Mouse (Mus musculus) thymus, adult 2 months (tissue): ENCODE data around the gene Gigyf1. TPM values are rescaled to one million over a fixed set of nuclear protein-coding genes. Genes with fewer than 3 reads are reported as not detected.

Source experiments
- DNase-seq: peaks from one replicate; pipeline ENCODE4 v3.0.0; 2021
- H3K27ac ChIP-seq: fragments of 200-500 bp; 2 replicates; pipeline ENCODE4 v1.5.1; 2012; ENCODE audit warnings: low read length, control low read depth; ENCODE audit not compliant: control insufficient read depth, insufficient read depth
- H3K27me3 ChIP-seq: fragments of 200-500 bp; 2 replicates; pipeline ENCODE4 v1.6.1; 2012; ENCODE audit warnings: mild to moderate bottlenecking, low read length, moderate library complexity, mixed read lengths; ENCODE audit not compliant: control insufficient read depth, insufficient read depth
- H3K36me3 ChIP-seq: fragments of 200-500 bp; 2 replicates; pipeline ENCODE4 v1.6.1; 2012; ENCODE audit warnings: mild to moderate bottlenecking, low read length, moderate library complexity; ENCODE audit not compliant: control insufficient read depth, insufficient read depth
- H3K4me1 ChIP-seq: fragments of 200-500 bp; replicated peaks from 2 replicates; pipeline ENCODE4 v1.6.1; 2012; ENCODE audit warnings: low read length; ENCODE audit not compliant: control insufficient read depth, insufficient read depth
- H3K4me3 ChIP-seq: fragments of 200-500 bp; 2 replicates; pipeline ENCODE4 v1.5.1; 2012; ENCODE audit warnings: mild to moderate bottlenecking, low read length, control low read depth, moderate library complexity; ENCODE audit not compliant: control insufficient read depth, insufficient read depth
- CTCF ChIP-seq: fragments of 200-500 bp; IDR thresholded peaks from 2 replicates; pipeline ENCODE4 v1.5.1; 2012; ENCODE audit warnings: mild to moderate bottlenecking, control low read depth, low read length, moderate library complexity, borderline replicate concordance; ENCODE audit not compliant: control insufficient read depth, poor library complexity, insufficient read depth; ENCODE audit errors: extremely low read depth
- POLR2A ChIP-seq: fragments of 200-500 bp; IDR thresholded peaks from 2 replicates; pipeline ENCODE4 v1.6.1; 2012; ENCODE audit warnings: mild to moderate bottlenecking, low read length, control low read depth, moderate library complexity; ENCODE audit not compliant: control insufficient read depth, poor library complexity, insufficient read depth; ENCODE audit errors: extremely low read depth
- WGBS: fragments of 180-500 bp; shearing (Covaris S2); methylation state at CpG from one replicate; pipeline ENCODE4 v1.1.7; 2018; 5-methylcytosine and 5-hydroxymethylcytosine counted together
- polyA plus RNA-seq: library from polyadenylated mRNA; depleted of rRNA; stranded (reverse); fragments of >200 nt; gene quantifications from 2 replicates; pipeline ENCODE4 v1.2.3, GENCODE M21; 2012; rRNA removed

Gene Gigyf1
- 83.9 and 84.3 TPM in 2 replicates for polyA plus RNA-seq

DNA sequence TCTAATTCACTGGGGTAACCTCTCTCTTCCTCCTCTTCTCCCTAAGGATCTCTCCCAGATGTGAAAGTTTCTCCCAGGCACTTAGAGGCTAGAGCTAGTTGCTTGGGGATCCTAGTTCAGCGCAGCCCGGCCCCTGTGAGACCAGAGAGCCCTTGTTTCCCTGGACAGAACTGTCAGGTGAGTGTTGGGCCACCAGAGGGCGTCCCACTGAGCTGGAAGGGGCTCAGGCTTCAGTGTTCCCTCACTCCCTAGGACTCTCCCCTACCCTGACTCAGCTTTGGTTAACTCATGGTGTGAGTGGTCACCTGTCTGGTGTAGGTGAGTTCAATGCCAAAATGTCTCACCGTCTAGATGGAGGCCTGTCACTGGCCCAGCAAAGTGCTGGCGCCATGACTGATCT lies at the start of gene Gigyf1:
Gene Gigyf1, plus strand, starts transcription at position 113 of the 400 bp plus-strand sequence.
- H3K27ac ChIP-seq: no peak within 1 kb of the TSS
- no peak within 1 kb of the TSS for H3K4me3 ChIP-seq
- TF ChIP-seq CTCF (peak; percentile 68; the same call in 1 of the 2 replicates), POLR2A (no peak)
- WGBS: 86% methylated on average over 5 of the region's 5 CpGs
- DNase-seq: no peak
- H3K4me1 ChIP-seq: no peaks in the 10 kb centered on the region; the same call in 1 of the 2 replicates
- peaks cover 47% of the 10 kb centered on the region for H3K36me3 ChIP-seq
- no peaks in the 10 kb centered on the region for H3K27me3 ChIP-seq

DNA sequence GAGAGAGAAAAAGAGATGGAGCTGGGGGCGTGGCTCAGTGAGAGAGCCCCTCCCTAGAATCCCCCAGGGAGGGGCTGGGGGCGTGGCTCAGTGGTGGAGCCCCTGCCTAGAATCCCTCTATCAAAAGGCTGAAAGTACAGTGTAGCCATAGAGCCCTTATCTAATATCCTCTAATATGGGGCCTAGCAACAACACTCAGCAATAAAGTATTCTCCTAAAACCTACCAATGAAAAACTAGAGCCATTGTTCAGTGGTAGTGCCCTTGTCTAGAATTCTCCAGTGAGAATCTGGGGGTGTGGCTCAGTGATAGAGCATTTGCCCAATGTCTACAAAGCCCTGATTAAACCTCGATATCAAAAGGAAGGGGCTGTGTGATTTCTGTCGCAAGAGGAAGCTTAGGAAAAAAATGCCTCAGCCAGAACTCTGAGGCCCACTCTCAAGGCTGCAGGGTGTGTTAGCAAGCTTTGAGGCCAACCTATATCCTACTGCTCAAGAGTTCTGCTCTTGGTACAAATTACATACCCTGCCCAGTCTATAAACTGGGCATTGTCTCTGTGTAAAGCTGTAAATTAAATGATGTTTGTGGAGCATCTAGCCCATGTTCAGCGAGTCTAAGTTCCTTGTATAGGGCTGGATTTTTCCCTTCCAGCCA lies 46.0 kb upstream of the Gigyf1 start:
- no peak for DNase-seq
- TF ChIP-seq POLR2A (no peak), CTCF (no peak)
- WGBS: 52% methylated on average over 5 of the region's 5 CpGs
- Histone ChIP-seq H3K27me3 (no peaks in the 10 kb centered on the region), H3K4me3 (no peak overlapping the region), H3K36me3 (no peaks in the 10 kb centered on the region), H3K4me1 (no peaks in the 10 kb centered on the region), H3K27ac (no peak overlapping the region)

- no peak overlapping the region for H3K4me3 ChIP-seq
- H3K27ac ChIP-seq: no peak overlapping the region
- 95% methylated on average over 2 of the region's 2 CpGs for whole genome bisulfite sequencing
- no peaks in the 10 kb centered on the region for H3K4me1 ChIP-seq
- H3K36me3 ChIP-seq: no peaks in the 10 kb centered on the region
- TF ChIP-seq POLR2A (no peak), CTCF (no peak)
- DNase-seq: no peak
- H3K27me3 ChIP-seq: no peaks in the 10 kb centered on the region
Measured at GRCm38 (mm10) chr5:137474351-137474750, 44.0 kb upstream of the Gigyf1 start.

DNA sequence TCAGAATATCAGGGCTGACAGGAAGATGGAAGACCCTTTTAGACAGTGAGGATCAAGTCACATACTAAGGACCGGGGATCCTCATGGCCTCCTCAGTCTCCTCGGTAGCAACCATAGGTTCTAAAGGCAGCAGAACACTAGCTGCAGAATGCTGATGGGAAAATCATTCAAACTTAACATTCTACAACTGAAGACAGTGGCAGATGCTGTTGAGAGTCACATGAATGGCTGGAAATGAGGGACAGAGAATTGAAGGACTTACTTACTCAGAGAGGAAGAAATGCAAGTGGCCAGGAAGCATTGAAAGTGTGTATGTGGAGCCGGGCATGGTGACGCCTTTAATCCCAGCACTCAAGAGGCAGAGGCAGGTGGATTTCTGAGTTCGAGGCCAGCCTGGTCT lies 41.4 kb upstream of the Gigyf1 start, which contains the start of gene Zan:
Gene Zan, minus strand, starts transcription at position 101 of the 400 bp plus-strand sequence.
- H3K27ac ChIP-seq: no peak within 1 kb of the TSS
- TF ChIP-seq CTCF: no peak
- TF ChIP-seq POLR2A: no peak
- no peaks in the 10 kb centered on the region for H3K4me1 ChIP-seq
- H3K36me3 ChIP-seq: no peaks in the 10 kb centered on the region
- H3K4me3 ChIP-seq: no peak within 1 kb of the TSS
- H3K27me3 ChIP-seq: no peaks in the 10 kb centered on the region
- no peak for DNase-seq
- 94% methylated on average over 5 of the region's 5 CpGs for WGBS

- H3K27me3 ChIP-seq: peaks cover 2% of the 10 kb centered on the region; the same call in 1 of the 2 replicates
- H3K36me3 ChIP-seq: no peaks in the 10 kb centered on the region
- H3K4me3 ChIP-seq: no peak overlapping the region
- TF ChIP-seq POLR2A (no peak), CTCF (no peak)
- H3K27ac ChIP-seq: no peak overlapping the region
- peak; percentile 53 for DNase-seq
- H3K4me1 ChIP-seq: no peaks in the 10 kb centered on the region
Measured at GRCm38 (mm10) chr5:137481138-137481537, 37.2 kb upstream of the Gigyf1 start.

DNA sequence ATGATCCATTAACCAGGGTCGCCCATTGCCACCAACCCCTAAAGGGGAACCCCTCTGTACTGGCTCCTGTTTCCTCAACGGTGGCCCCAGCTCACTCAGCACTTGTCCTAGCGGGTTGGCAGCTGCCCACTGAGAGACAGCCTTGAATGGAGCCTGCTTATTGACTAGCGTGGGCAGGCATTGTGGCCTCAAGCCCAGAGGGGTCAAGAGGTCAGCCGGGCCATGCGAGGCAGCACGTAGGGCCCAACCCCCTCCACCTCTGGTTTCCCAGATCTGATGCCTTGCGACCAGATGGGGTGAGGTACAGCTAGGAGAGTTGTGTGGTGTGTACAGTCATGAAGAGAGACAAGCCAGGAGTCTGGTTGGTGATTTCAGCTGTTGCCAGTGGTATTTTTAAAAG lies 36.5 kb upstream of the Gigyf1 start:
- Histone ChIP-seq H3K36me3 (no peaks in the 10 kb centered on the region), H3K4me3 (no peak overlapping the region), H3K4me1 (no peaks in the 10 kb centered on the region), H3K27ac (no peak overlapping the region), H3K27me3 (peaks cover 2% of the 10 kb centered on the region; the same call in 1 of the 2 replicates)
- TF ChIP-seq POLR2A (no peak), CTCF (no peak)
- no peak for DNase-seq
- WGBS: 59% methylated on average over 8 of the region's 8 CpGs

GRCm38 (mm10) chr5:137485071-137485850 lies 33.1 kb upstream of the Gigyf1 start:
- H3K27me3 ChIP-seq: peaks cover 2% of the 10 kb centered on the region; the same call in 1 of the 2 replicates
- H3K27ac ChIP-seq: no peak overlapping the region
- no peaks in the 10 kb centered on the region for H3K36me3 ChIP-seq
- H3K4me1 ChIP-seq: no peaks in the 10 kb centered on the region; the same call in 1 of the 2 replicates
- H3K4me3 ChIP-seq: no peak overlapping the region
- DNase-seq: no peak
- WGBS: 48% methylated on average over 30 of the region's 30 CpGs
- TF ChIP-seq POLR2A: no peak
- TF ChIP-seq CTCF: no peak
